Mouse (Mus musculus): ENCODE measurements at regions not wholly inside any gene's neighbourhood (a gene's known extent, or its start where the extent isn't known, plus 50 kb on each side); places are given as distances from the start of the nearest gene placed in this dataset.
A peak's percentile ranks its signal among the peaks of the same experiment; 100 is the strongest.

- Histone ChIP-seq H3K4me3 (ENCODE audit: low read depth, low read length) (no peak overlapping the region), H3K4me1 (replicated peaks; ENCODE audit: control insufficient read depth, insufficient read depth, low read length) (no peaks in the 10 kb centered on the region; the same call in 1 of the 2 replicates), H3K27me3 (replicated peaks; ENCODE audit: control insufficient read depth, insufficient read depth, low read length) (no peaks in the 10 kb centered on the region), H3K4me2 (ENCODE audit: low read length) (no peak overlapping the region), H3K9me3 (ENCODE audit: control insufficient read depth, low read length) (no peaks in the 10 kb centered on the region), H3K27ac (ENCODE audit: low read depth) (no peak overlapping the region), H3K9ac (ENCODE audit: low read length) (no peak overlapping the region), H3K36me3 (ENCODE audit: control insufficient read depth, insufficient read depth, low read length) (no peaks in the 10 kb centered on the region)
- DNase-seq (ENCODE audit: low spot score) (no peak), ATAC-seq (replicated peaks; ENCODE audit: low FRiP score, low TSS enrichment, low read depth) (0 out of 2 replicates have a peak, but pooled peaks have one; percentile 45)
- 60% methylated on average over 3 of the region's 3 CpGs for WGBS
Observed at GRCm38 (mm10) chr10:3652522-3652921, 87.6 kb upstream of the Plekhg1 start.

GRCm38 (mm10) chr10:3656081-3656480 lies 84.1 kb upstream of the Plekhg1 start:
- H3K27ac ChIP-seq (ENCODE audit: low read depth): no peak overlapping the region
- no peak overlapping the region for H3K9ac ChIP-seq (ENCODE audit: low read length)
- ATAC-seq (replicated peaks; ENCODE audit: low FRiP score, low TSS enrichment, low read depth) (no peak), DNase-seq (ENCODE audit: low spot score) (no peak)
- H3K27me3 ChIP-seq (replicated peaks; ENCODE audit: control insufficient read depth, insufficient read depth, low read length): no peaks in the 10 kb centered on the region
- H3K36me3 ChIP-seq (ENCODE audit: control insufficient read depth, insufficient read depth, low read length): no peaks in the 10 kb centered on the region
- WGBS: 92% methylated on average over 3 of the region's 3 CpGs
- no peak overlapping the region for H3K4me2 ChIP-seq (ENCODE audit: low read length)
- H3K4me1 ChIP-seq (replicated peaks; ENCODE audit: control insufficient read depth, insufficient read depth, low read length): no peaks in the 10 kb centered on the region
- H3K9me3 ChIP-seq (ENCODE audit: control insufficient read depth, low read length): no peaks in the 10 kb centered on the region
- no peak overlapping the region for H3K4me3 ChIP-seq (ENCODE audit: low read depth, low read length)

- no peak overlapping the region for H3K9ac ChIP-seq (ENCODE audit: low read length)
- no peak for ATAC-seq (replicated peaks; ENCODE audit: low FRiP score, low TSS enrichment, low read depth)
- no peaks in the 10 kb centered on the region for H3K9me3 ChIP-seq (ENCODE audit: control insufficient read depth, low read length)
- H3K4me2 ChIP-seq (ENCODE audit: low read length): no peak overlapping the region
- WGBS: 83% methylated on average over 2 of the region's 2 CpGs
- H3K36me3 ChIP-seq (ENCODE audit: control insufficient read depth, insufficient read depth, low read length): no peaks in the 10 kb centered on the region
- no peaks in the 10 kb centered on the region for H3K4me1 ChIP-seq (replicated peaks; ENCODE audit: control insufficient read depth, insufficient read depth, low read length)
- H3K27me3 ChIP-seq (replicated peaks; ENCODE audit: control insufficient read depth, insufficient read depth, low read length): no peaks in the 10 kb centered on the region
- H3K27ac ChIP-seq (ENCODE audit: low read depth): no peak overlapping the region
- DNase-seq (ENCODE audit: low spot score): no peak
- H3K4me3 ChIP-seq (ENCODE audit: low read depth, low read length): no peak overlapping the region
Observed at GRCm38 (mm10) chr10:3662156-3662555, 78.0 kb upstream of the Plekhg1 start.

- no peak for DNase-seq (ENCODE audit: low spot score)
- Histone ChIP-seq H3K4me2 (ENCODE audit: low read length) (no peak overlapping the region), H3K4me3 (ENCODE audit: low read depth, low read length) (no peak overlapping the region), H3K4me1 (replicated peaks; ENCODE audit: control insufficient read depth, insufficient read depth, low read length) (no peaks in the 10 kb centered on the region), H3K27ac (ENCODE audit: low read depth) (no peak overlapping the region), H3K9ac (ENCODE audit: low read length) (no peak overlapping the region), H3K36me3 (ENCODE audit: control insufficient read depth, insufficient read depth, low read length) (no peaks in the 10 kb centered on the region), H3K9me3 (ENCODE audit: control insufficient read depth, low read length) (no peaks in the 10 kb centered on the region), H3K27me3 (replicated peaks; ENCODE audit: control insufficient read depth, insufficient read depth, low read length) (no peaks in the 10 kb centered on the region)
- no peak for ATAC-seq (replicated peaks; ENCODE audit: low FRiP score, low TSS enrichment, low read depth)
- WGBS: 52% methylated on average over 1 of the region's 1 CpGs
Observed at GRCm38 (mm10) chr10:3662571-3662970, 77.6 kb upstream of the Plekhg1 start.

GRCm38 (mm10) chr10:3663296-3663695 lies 76.9 kb upstream of the Plekhg1 start:
- DNase-seq (ENCODE audit: low spot score) (no peak), ATAC-seq (replicated peaks; ENCODE audit: low FRiP score, low TSS enrichment, low read depth) (no peak)
- no peaks in the 10 kb centered on the region for H3K27me3 ChIP-seq (replicated peaks; ENCODE audit: control insufficient read depth, insufficient read depth, low read length)
- no peak overlapping the region for H3K4me3 ChIP-seq (ENCODE audit: low read depth, low read length)
- no peaks in the 10 kb centered on the region for H3K36me3 ChIP-seq (ENCODE audit: control insufficient read depth, insufficient read depth, low read length)
- H3K9me3 ChIP-seq (ENCODE audit: control insufficient read depth, low read length): no peaks in the 10 kb centered on the region
- H3K9ac ChIP-seq (ENCODE audit: low read length): no peak overlapping the region
- no peak overlapping the region for H3K4me2 ChIP-seq (ENCODE audit: low read length)
- H3K27ac ChIP-seq (ENCODE audit: low read depth): no peak overlapping the region
- no peaks in the 10 kb centered on the region for H3K4me1 ChIP-seq (replicated peaks; ENCODE audit: control insufficient read depth, insufficient read depth, low read length)

- no peak overlapping the region for H3K4me3 ChIP-seq (ENCODE audit: low read depth, low read length)
- no peaks in the 10 kb centered on the region for H3K36me3 ChIP-seq (ENCODE audit: control insufficient read depth, insufficient read depth, low read length)
- 44% methylated on average over 2 of the region's 2 CpGs for WGBS
- no peaks in the 10 kb centered on the region for H3K9me3 ChIP-seq (ENCODE audit: control insufficient read depth, low read length)
- H3K27ac ChIP-seq (ENCODE audit: low read depth): no peak overlapping the region
- no peak overlapping the region for H3K9ac ChIP-seq (ENCODE audit: low read length)
- DNase-seq (ENCODE audit: low spot score): no peak
- no peak overlapping the region for H3K4me2 ChIP-seq (ENCODE audit: low read length)
- no peak for ATAC-seq (replicated peaks; ENCODE audit: low FRiP score, low TSS enrichment, low read depth)
- H3K27me3 ChIP-seq (replicated peaks; ENCODE audit: control insufficient read depth, insufficient read depth, low read length): no peaks in the 10 kb centered on the region
- H3K4me1 ChIP-seq (replicated peaks; ENCODE audit: control insufficient read depth, insufficient read depth, low read length): no peaks in the 10 kb centered on the region
Observed at GRCm38 (mm10) chr10:3684481-3684880, 55.7 kb upstream of the Plekhg1 start.

Data from intestine, embryonic 14.5 days (tissue).